14 mouse cellular contexts compared by ENCODE assay signal in the genomic region with DNA sequence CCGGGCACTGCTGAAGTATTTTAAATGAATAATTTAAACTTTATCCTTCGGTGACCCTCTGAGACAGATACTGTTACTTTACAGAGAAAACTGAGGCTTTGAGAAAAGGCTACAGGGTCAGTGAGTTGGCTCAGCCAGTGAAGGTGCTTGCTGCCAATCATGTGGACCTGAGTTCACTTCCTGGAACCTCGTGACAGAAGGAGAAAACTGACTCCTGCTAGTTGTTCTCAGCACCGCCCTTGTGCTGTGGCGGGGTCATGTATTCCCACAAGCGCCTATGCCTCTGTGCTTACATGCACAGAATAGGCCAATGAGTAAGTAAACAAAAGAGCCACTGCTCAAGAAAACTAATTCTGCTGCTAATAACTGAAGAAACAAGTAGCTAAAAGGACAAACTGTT.
"Had no signal": no experiment of that assay in that cellular context is flagged by ENCODE, and none has a peak within 500 bp of the region (broad histone marks: within the 10 kb centered on the region; RNA-seq: fewer than 3 reads in every experiment).

No protein-coding gene starts in this region.

- H3K9me3 ChIP-seq: limb, embryonic 13.5 days; midbrain, embryonic 10.5 days; neural tube, embryonic 15.5 days had no signal

- H3K4me2 ChIP-seq: limb, embryonic 13.5 days; liver, embryonic 11.5 days; lung, embryonic 14.5 days; neural tube, embryonic 15.5 days had no signal

- H3K36me3 ChIP-seq: limb, embryonic 13.5 days; midbrain, embryonic 10.5 days; neural tube, embryonic 15.5 days had no signal

- H3K4me3 ChIP-seq: layer of hippocampus, adult 2 months; limb, embryonic 13.5 days; midbrain, embryonic 10.5 days; myocyte; neural tube, embryonic 15.5 days had no signal

- H3K27me3 ChIP-seq: limb, embryonic 13.5 days; neural tube, embryonic 15.5 days had no signal

- H3K4me1 ChIP-seq: limb, embryonic 13.5 days; midbrain, embryonic 10.5 days; neural tube, embryonic 15.5 days had no signal

- DNase-seq: kidney, postnatal 14 days; lung, embryonic 14.5 days; lung, postnatal 10 days; lung, postnatal 4 days; midbrain, embryonic 14.5 days; right cerebral cortex, adult 18-20 months; right cerebral cortex, postnatal 25 days; thymus, postnatal 14 days had no signal

- H3K9ac ChIP-seq: limb, embryonic 13.5 days; lung, embryonic 14.5 days; neural tube, embryonic 15.5 days had no signal

- H3K27ac ChIP-seq: layer of hippocampus, adult 2 months; limb, embryonic 13.5 days; midbrain, embryonic 10.5 days; neural tube, embryonic 15.5 days had no signal
